12 mouse cellular contexts compared by ENCODE assay signal in the genomic region with DNA sequence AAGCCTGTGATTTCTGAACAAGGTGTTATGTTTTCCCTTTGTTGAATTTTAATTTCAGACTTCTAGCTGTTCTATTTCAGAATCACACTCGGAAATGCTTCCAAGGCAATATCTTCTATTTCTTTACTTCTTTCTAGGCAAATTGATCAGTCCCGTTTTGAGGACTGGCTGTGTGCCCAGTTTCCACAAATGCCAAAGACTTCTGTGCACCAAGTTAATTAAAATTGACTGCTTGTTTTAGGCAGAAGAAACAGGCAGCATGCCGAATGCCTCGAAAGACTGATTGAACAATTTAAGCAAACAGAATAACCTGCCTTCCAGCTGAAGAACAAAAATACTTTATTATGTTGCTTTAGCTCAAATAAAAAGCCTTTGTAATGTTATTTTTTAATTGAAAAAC.
DNase-seq lines count a peak whose midpoint lies in the region; ATAC-seq and TF ChIP-seq lines count a peak whose summit lies in the region.
"Had no signal": no experiment of that assay in that cellular context is flagged by ENCODE, and none has a peak within 500 bp of the region (broad histone marks: within the 10 kb centered on the region; RNA-seq: fewer than 3 reads in every experiment).

No protein-coding gene starts in this region.

- no peaks in the 10 kb centered on the region for H3K36me3 ChIP-seq in midbrain, embryonic 14.5 days (ENCODE audit: control insufficient read depth, insufficient read depth, low read length)
- H3K36me3 ChIP-seq in midbrain, embryonic 16.5 days (ENCODE audit: control insufficient read depth, insufficient read depth, low read length), result no peaks in the 10 kb centered on the region
- H3K36me3 ChIP-seq: heart, embryonic 13.5 days; lung, embryonic 15.5 days; midbrain, embryonic 13.5 days had no signal

- H3K9me3 ChIP-seq in midbrain, embryonic 14.5 days (ENCODE audit: control insufficient read depth, low read length), result peaks cover 3% of the 10 kb centered on the region; the same call in 1 of the 2 replicates
- no peaks in the 10 kb centered on the region; the same call in 1 of the 2 replicates for H3K9me3 ChIP-seq in midbrain, embryonic 16.5 days (replicated peaks; ENCODE audit: control insufficient read depth, low read length, poor library complexity, severe bottlenecking)
- H3K9me3 ChIP-seq: lung, embryonic 15.5 days; midbrain, embryonic 13.5 days had no signal

- DNase-seq in cerebellum, postnatal 14 days, result peak; percentile 58 to 66
- no peak for DNase-seq in cerebellum, adult 8-10 months
- DNase-seq in midbrain, embryonic 14.5 days, result peak; percentile 59
- DNase-seq in left cerebral cortex, adult 2 months (ENCODE audit: extremely low spot score in 1 of 2, low spot score in 2 of 2), result peak; percentile 26 to 39
- DNase-seq in telencephalon, adult 2 months (ENCODE audit: low read depth, low spot score), result peak; percentile 58
- DNase-seq in lung, postnatal 4 days, result no peak

- H3K27me3 ChIP-seq in midbrain, embryonic 14.5 days (ENCODE audit: control insufficient read depth, insufficient read depth, low read length), result no peaks in the 10 kb centered on the region
- H3K27me3 ChIP-seq in midbrain, embryonic 16.5 days (ENCODE audit: control insufficient read depth, insufficient read depth, low read depth, low read length), result no peaks in the 10 kb centered on the region
- H3K27me3 ChIP-seq: heart, embryonic 13.5 days; lung, embryonic 15.5 days; midbrain, embryonic 13.5 days had no signal

- no peak overlapping the region for H3K4me3 ChIP-seq in midbrain, embryonic 14.5 days (replicated peaks; ENCODE audit: low read depth, low read length)
- H3K4me3 ChIP-seq in midbrain, embryonic 16.5 days (ENCODE audit: low read depth, low read length), result no peak overlapping the region
- H3K4me3 ChIP-seq in left cerebral cortex, adult 2 months, result no peak overlapping the region
- H3K4me3 ChIP-seq: erythroblast, embryonic 14.5 days; heart, embryonic 13.5 days; lung, embryonic 15.5 days; midbrain, embryonic 13.5 days had no signal

- no peak overlapping the region for H3K27ac ChIP-seq in midbrain, embryonic 14.5 days (replicated peaks; ENCODE audit: low read depth, low read length)
- H3K27ac ChIP-seq in midbrain, embryonic 16.5 days (ENCODE audit: low read length), result no peak overlapping the region
- no peak overlapping the region for H3K27ac ChIP-seq in left cerebral cortex, adult 2 months
- H3K27ac ChIP-seq: heart, embryonic 13.5 days; lung, embryonic 15.5 days; midbrain, embryonic 13.5 days had no signal

- TF ChIP-seq CTCF in left cerebral cortex, adult 2 months (IDR thresholded peaks at IDR 0.05), result no peak

- no peak overlapping the region for H3K4me2 ChIP-seq in midbrain, embryonic 14.5 days (ENCODE audit: low read length)
- no peak overlapping the region for H3K4me2 ChIP-seq in midbrain, embryonic 16.5 days (ENCODE audit: low read length)
- H3K4me2 ChIP-seq: heart, embryonic 13.5 days; lung, embryonic 15.5 days; midbrain, embryonic 13.5 days had no signal

- 62% methylated on average over 4 of the region's 4 CpGs for WGBS in midbrain, embryonic 14.5 days
- 40% methylated on average over 4 of the region's 4 CpGs for WGBS in midbrain, embryonic 16.5 days

- no peak overlapping the region for H3K9ac ChIP-seq in midbrain, embryonic 14.5 days (replicated peaks; ENCODE audit: low read length)
- H3K9ac ChIP-seq in midbrain, embryonic 16.5 days (ENCODE audit: low read depth, low read length), result no peak overlapping the region
- H3K9ac ChIP-seq: heart, embryonic 13.5 days; lung, embryonic 15.5 days; midbrain, embryonic 13.5 days had no signal

- intact Hi-C loops in left cerebral cortex, adult 2 months (cut with DNase I), result no loop called here

- ATAC-seq in midbrain, embryonic 14.5 days (ENCODE audit: low FRiP score, low TSS enrichment), result no peak
- ATAC-seq in midbrain, embryonic 16.5 days, result no peak
- ATAC-seq in erythroblast, adult 5-6 weeks (replicated peaks; ENCODE audit: low FRiP score, poor library complexity, severe bottlenecking), result no peak
- ATAC-seq: midbrain, embryonic 13.5 days had no signal

- H3K4me1 ChIP-seq in midbrain, embryonic 14.5 days (ENCODE audit: control insufficient read depth, insufficient read depth, low read length), result no peaks in the 10 kb centered on the region
- peaks cover 2% of the 10 kb centered on the region; the same call in 1 of the 2 replicates for H3K4me1 ChIP-seq in midbrain, embryonic 16.5 days (ENCODE audit: control insufficient read depth, insufficient read depth, low read length)
- H3K4me1 ChIP-seq: heart, embryonic 13.5 days; lung, embryonic 15.5 days; midbrain, embryonic 13.5 days had no signal

Comparison
In these comparisons a context has a peak if more than half of its experiments do, and no peak if none do; other contexts are left out.
1. DNase-seq: peak in cerebellum, postnatal 14 days (2 of 2), midbrain, embryonic 14.5 days (single experiment), left cerebral cortex, adult 2 months (2 of 2) and telencephalon, adult 2 months (single experiment); none in cerebellum, adult 8-10 months (single experiment) and lung, postnatal 4 days (0 of 2).